ENCODE assay signal across 31 mouse cellular contexts in the genomic region with DNA sequence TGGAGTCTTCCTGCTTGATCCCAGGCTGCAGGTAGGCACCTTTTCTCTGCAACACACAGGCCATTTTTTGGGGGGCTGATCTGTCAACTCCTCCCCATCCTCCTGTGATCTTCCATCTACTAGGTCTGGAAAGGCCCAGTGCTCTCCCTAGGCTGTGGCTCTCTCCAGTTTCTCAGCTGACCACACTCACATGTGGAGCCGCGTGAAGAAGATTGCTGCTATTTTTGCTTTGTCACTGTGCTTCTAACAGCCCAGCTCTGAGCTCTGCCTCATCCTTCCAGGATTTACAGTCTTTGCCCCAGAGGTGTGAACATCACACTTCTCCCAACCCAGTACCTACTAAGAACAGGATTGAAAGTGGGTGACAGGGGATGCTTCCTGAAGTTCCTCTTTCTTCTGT.
DNase-seq lines count a peak whose midpoint lies in the region; ATAC-seq lines count a peak whose summit lies in the region.
"Had no signal": no experiment of that assay in that cellular context is flagged by ENCODE, and none has a peak within 500 bp of the region (broad histone marks: within the 10 kb centered on the region; RNA-seq: fewer than 3 reads in every experiment).

No protein-coding gene starts in this region.

- no peaks in the 10 kb centered on the region for H3K9me3 ChIP-seq in heart, embryonic 10.5 days
- H3K9me3 ChIP-seq: embryonic facial prominence, embryonic 13.5 days; forebrain, embryonic 10.5 days; forebrain, embryonic 15.5 days; heart, embryonic 12.5 days; hindbrain, embryonic 10.5 days; hindbrain, embryonic 15.5 days; limb, embryonic 12.5 days; liver, embryonic 15.5 days; lung, embryonic 15.5 days had no signal

- no peaks in the 10 kb centered on the region for H3K27me3 ChIP-seq in heart, embryonic 10.5 days (ENCODE audit: insufficient read depth, poor library complexity, severe bottlenecking)
- H3K27me3 ChIP-seq: embryonic facial prominence, embryonic 13.5 days; forebrain, embryonic 15.5 days; heart, embryonic 12.5 days; hindbrain, embryonic 15.5 days; limb, embryonic 12.5 days; liver, embryonic 15.5 days; lung, embryonic 15.5 days had no signal

- intact Hi-C loops in left cerebral cortex, postnatal 36 days (cut with DNase I) = loop anchor here (10.0 kb wide), 1 partner anchor 109 kb away; no protein-coding TSS in a partner anchor

- peak; percentile 57; the same call in 1 of the 2 replicates for ATAC-seq in common myeloid progenitor, adult 5-6 weeks (replicated peaks; ENCODE audit: low read depth, poor library complexity, severe bottlenecking)
- ATAC-seq: activated CD4-positive, CD25-positive, alpha-beta regulatory T cell, adult 4 months; forebrain, embryonic 15.5 days; inflammation-experienced regulatory T-cells, adult 6 months; midbrain, embryonic 16.5 days had no signal

- H3K4me3 ChIP-seq in heart, embryonic 10.5 days = no peak overlapping the region
- H3K4me3 ChIP-seq: embryonic facial prominence, embryonic 13.5 days; forebrain, embryonic 10.5 days; forebrain, embryonic 15.5 days; gastrocnemius, adult 2 months; heart, embryonic 12.5 days; hindbrain, embryonic 10.5 days; hindbrain, embryonic 15.5 days; limb, embryonic 12.5 days; liver, embryonic 15.5 days; lung, embryonic 15.5 days had no signal

- H3K4me1 ChIP-seq in heart, embryonic 10.5 days = no peaks in the 10 kb centered on the region
- H3K4me1 ChIP-seq: embryonic facial prominence, embryonic 13.5 days; forebrain, embryonic 10.5 days; forebrain, embryonic 15.5 days; heart, embryonic 12.5 days; hindbrain, embryonic 10.5 days; hindbrain, embryonic 15.5 days; limb, embryonic 12.5 days; liver, embryonic 15.5 days; lung, embryonic 15.5 days had no signal

- no peaks in the 10 kb centered on the region for H3K36me3 ChIP-seq in heart, embryonic 10.5 days
- H3K36me3 ChIP-seq: embryonic facial prominence, embryonic 13.5 days; forebrain, embryonic 10.5 days; forebrain, embryonic 15.5 days; heart, embryonic 12.5 days; hindbrain, embryonic 10.5 days; hindbrain, embryonic 15.5 days; limb, embryonic 12.5 days; liver, embryonic 15.5 days; lung, embryonic 15.5 days had no signal

- 81% methylated on average over 2 of the region's 2 CpGs for WGBS in heart, embryonic 10.5 days

- no peak overlapping the region for H3K27ac ChIP-seq in heart, embryonic 10.5 days
- H3K27ac ChIP-seq: embryonic facial prominence, embryonic 13.5 days; forebrain, embryonic 10.5 days; forebrain, embryonic 15.5 days; gastrocnemius, adult 2 months; hindbrain, embryonic 10.5 days; hindbrain, embryonic 15.5 days; limb, embryonic 12.5 days; liver, embryonic 15.5 days; lung, embryonic 15.5 days had no signal

- peak; percentile 12 to 15 for DNase-seq in heart, adult 18-20 months
- no peak for DNase-seq in heart, embryonic 10.5 days (ENCODE audit: low spot score)
- DNase-seq in right cerebral cortex, adult 18-20 months = peak; percentile 49
- no peak for DNase-seq in right cerebral cortex, postnatal 4 days
- DNase-seq in left cerebral cortex, postnatal 36 days (ENCODE audit: low spot score in 2 of 2) = peak; percentile 32 to 43
- no peak for DNase-seq in cerebellum, adult 11 months
- no peak for DNase-seq in embryo, embryonic 10.5 days (ENCODE audit: low spot score)
- DNase-seq: adrenal gland, adult 2 months; B cell, adult 2 months; cerebellum, adult 9-10 months; cerebellum, postnatal 36 days; gastrocnemius, adult 2 months; gastrocnemius, postnatal 36 days; kidney, adult 11 months; kidney, postnatal 14 days; layer of hippocampus, adult 9-11 months; spleen, adult 18-20 months; thymus, adult 18-20 months had no signal

Comparison
In these comparisons a context has a peak if more than half of its experiments do, and no peak if none do; other contexts are left out.
1. DNase-seq: peak in heart, adult 18-20 months (2 of 2), right cerebral cortex, adult 18-20 months (single experiment) and left cerebral cortex, postnatal 36 days (2 of 2); none in heart, embryonic 10.5 days (single experiment), right cerebral cortex, postnatal 4 days (single experiment), cerebellum, adult 11 months (single experiment) and embryo, embryonic 10.5 days (single experiment).